Mouse (Mus musculus): ENCODE results near the gene Tjp1. TPM values are rescaled to one million over a fixed set of nuclear protein-coding genes. Genes with fewer than 3 reads are reported as not detected.

Gene Tjp1
- polyA plus RNA-seq, 1 experiment = 30.5 TPM

DNA sequence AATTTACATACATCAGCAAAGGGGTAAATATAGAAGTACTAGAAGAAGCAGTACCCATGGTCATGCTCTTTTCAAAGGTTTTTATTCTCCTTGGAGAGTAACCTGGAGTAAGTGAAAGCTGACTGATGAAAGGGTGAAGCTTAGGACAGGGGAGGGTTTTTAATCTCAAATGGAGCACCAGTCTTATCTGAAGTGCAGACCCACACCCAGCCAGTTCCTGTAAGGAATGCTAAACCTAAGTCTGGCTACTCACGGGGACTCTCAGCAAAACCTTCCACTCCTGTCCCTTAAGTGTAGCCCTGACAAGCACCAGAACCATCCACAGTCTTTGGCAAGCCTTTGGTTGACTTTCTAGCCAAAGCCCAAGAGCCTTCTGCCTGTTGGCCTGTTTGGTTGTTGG, 105.1 kb downstream of the Tjp1 start:
- no peak for TF ChIP-seq GATA1 (IDR thresholded peaks at IDR 0.05; ENCODE audit: low read length)

- TF ChIP-seq GATA1 (IDR thresholded peaks at IDR 0.05; ENCODE audit: low read length) = no peak
Observed at GRCm38 (mm10) chr7:65421451-65421850, 106.1 kb downstream of the Tjp1 start.

- TF ChIP-seq GATA1 (IDR thresholded peaks at IDR 0.05; ENCODE audit: low read length) = peak; percentile 18
Observed at GRCm38 (mm10) chr7:65419926-65420325, 107.7 kb downstream of the Tjp1 start.

DNA sequence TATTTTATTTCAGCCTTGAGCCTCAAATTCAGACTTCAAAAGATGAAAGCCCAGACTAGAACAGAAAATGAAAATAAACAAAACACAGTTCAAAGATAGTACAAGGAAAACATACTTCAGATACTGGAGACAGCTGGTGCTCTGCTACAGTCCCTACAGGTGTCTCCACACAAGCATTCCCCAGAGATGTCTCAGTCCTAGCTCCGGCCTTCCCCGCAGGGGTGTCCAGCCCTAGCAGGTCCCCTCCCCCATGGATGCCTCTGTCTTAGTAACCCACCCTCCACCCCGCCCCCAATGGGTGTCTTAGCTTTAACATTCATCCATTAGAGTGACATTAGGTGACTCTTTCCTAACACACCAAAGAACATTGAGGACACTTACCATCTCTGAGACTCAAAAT, 108.6 kb downstream of the Tjp1 start:
- no peak for TF ChIP-seq GATA1 (IDR thresholded peaks at IDR 0.05; ENCODE audit: low read length)

DNA sequence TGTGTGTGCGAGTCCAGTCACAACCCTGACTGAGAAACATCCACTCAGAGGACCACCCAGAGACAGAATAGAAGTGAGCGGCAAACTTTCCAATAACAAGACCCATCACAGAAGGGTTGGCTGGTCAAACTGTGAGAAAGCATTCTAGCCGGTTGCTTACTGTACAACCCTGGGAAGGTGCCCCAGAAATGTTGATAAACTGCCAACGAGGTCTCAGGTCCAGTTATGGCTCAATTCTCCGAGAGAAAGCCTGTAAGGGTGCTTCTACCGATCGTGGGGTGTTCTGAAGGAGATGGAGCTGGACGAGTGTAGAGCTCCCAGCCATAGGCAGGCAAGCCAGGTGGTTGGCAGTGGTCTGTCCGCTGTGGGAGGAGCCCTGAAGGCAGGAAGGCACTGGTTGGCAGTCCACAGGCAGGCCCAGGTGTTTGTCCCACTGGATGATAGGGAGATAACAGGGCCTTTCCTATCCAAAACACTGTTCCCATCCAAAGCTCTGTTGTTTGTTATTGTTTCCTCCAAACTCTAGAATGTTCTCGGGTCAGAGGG, 109.1 kb downstream of the Tjp1 start:
- no peak for TF ChIP-seq GATA1 (IDR thresholded peaks at IDR 0.05; ENCODE audit: low read length)

DNA sequence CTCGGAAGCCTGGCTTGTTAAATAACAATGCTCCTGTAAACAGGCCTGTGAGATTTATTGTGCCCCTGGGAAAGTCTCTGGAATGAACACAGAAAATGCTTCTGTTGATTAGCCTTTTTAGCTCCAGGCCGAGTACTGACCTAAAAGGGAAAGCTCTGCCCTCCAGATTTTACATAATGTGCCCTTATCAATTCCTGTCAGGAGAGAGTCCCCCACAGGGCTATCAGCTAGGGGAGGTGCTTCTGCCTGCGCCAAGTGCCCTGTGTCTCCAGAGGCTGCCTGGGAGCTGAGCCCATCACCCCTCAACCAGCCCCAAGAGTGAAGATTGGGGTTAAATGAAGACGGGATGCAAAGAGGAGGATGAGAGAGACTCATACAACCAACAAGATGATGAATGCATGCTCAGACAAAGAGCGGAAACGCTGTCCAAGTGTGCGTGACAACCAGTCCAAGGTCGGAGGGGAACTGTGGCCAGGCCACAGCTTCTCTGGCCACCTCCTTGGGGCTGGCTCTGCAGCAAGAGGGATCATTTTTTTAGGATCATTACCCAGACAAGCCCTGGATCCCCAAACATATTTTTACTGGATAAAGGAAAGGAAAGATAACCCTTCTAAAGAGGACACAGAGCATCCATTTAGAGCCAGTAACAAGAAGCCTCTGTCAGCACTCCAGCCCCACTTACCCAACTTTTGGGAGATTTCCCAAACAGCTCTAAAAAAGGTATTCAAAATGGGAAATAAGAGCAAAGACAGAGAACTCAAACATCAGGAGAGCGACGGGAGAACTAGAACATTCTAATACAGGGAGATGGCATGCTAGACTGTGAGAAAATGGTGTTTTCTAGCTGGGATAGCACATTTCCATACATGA, 110.1 kb downstream of the Tjp1 start:
- TF ChIP-seq GATA1 (IDR thresholded peaks at IDR 0.05; ENCODE audit: low read length) = peak; percentile 37

GRCm38 (mm10) chr7:65416506-65416905, 111.1 kb downstream of the Tjp1 start:
- TF ChIP-seq GATA1 (IDR thresholded peaks at IDR 0.05; ENCODE audit: low read length) = no peak

GRCm38 (mm10) chr7:65413946-65414945, 113.3 kb downstream of the Tjp1 start:
- no peak for TF ChIP-seq GATA1 (IDR thresholded peaks at IDR 0.05; ENCODE audit: low read length)

DNA sequence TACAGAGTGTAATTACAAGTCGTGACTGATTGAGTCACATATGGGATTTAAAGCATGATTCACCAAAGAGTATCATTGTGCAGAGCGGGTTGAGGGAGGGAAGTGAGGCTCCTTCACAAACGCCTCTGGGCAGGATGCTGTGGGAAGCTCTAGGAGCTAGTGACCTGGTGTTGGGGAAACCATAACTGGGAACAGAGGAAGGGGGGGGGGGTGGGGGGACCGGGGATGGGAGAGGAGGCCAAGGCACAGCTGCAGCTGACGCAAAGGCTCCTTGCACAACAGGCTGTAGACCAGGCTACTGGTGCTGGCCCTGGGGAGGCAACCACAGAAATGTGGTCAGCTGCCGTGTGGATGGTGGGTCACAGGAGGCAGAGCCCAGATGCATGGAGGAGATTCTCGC, 116.9 kb downstream of the Tjp1 start:
- no peak for TF ChIP-seq GATA1 (IDR thresholded peaks at IDR 0.05; ENCODE audit: low read length)

GRCm38 (mm10) chr7:65406427-65406826, 121.2 kb downstream of the Tjp1 start:
- no peak for TF ChIP-seq GATA1 (IDR thresholded peaks at IDR 0.05; ENCODE audit: low read length)

DNA sequence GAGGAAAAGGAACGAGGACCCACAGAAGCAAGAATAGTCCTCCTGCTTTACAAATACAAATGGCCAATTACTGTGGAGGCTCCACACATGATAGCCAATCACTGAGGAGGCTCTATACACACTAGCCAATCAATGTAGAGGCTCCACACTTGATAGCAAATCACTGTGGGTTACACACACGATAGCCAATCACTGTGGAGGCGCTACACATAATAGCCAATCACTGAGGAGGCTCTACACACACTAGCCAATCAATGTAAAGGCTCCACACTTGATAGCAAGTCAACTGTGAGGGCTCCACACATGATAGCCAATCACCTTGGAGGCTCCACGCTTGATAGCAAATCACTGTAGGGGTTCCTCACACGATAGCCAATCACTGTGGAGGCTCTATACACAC, 125.1 kb downstream of the Tjp1 start:
- TF ChIP-seq GATA1 (IDR thresholded peaks at IDR 0.05; ENCODE audit: low read length) = no peak

DNA sequence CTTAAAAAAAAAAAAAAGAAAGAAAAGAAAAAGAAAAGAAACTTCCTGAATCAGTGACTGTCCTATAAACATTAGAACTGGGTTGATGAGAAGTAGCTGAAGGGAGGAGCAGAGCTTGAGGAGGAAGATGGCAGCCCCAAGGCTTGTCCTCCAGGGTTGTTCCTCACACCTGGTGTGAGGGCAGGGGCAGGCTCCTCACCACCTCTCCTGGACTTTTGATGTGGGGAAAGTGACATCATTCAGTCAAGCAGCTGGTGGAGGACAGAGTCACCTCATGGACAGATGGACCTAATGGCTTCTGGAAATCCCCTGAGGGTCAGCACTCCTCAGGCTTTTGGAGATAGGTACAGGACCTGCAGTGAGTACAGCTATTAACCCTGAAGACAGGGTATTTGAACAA, 126.0 kb downstream of the Tjp1 start:
- no peak for TF ChIP-seq GATA1 (IDR thresholded peaks at IDR 0.05; ENCODE audit: low read length)

- TF ChIP-seq GATA1 (IDR thresholded peaks at IDR 0.05; ENCODE audit: low read length) = no peak
Observed at GRCm38 (mm10) chr7:65395891-65396290, 131.7 kb downstream of the Tjp1 start.

DNA sequence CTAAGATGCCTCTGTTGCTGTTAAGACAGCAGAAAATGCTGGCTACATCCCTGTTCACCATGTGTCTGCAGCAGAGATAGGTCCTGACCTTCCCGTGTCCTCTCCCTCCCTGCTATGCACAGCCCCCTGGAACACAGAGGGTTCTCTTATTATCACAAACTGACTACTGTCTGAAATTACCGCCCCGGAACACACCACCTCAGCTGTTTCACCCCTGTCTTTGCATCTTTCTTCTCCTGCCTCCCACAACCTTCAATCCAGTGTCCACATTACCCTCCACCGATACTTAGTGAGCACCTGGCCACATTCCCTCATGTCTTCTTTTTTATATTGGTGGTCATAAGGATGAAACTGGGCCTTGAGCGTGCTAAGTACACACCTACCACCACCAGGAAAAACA, 132.4 kb downstream of the Tjp1 start:
- no peak for TF ChIP-seq GATA1 (IDR thresholded peaks at IDR 0.05; ENCODE audit: low read length)

- TF ChIP-seq GATA1 (IDR thresholded peaks at IDR 0.05; ENCODE audit: low read length) = no peak
Observed at GRCm38 (mm10) chr7:65394672-65395071, 132.9 kb downstream of the Tjp1 start.
